Mouse (Mus musculus) brain, embryonic 18.5 days (tissue): ENCODE data around the gene Elovl4.

Source experiments
- DNase-seq: peaks from one replicate; pipeline ENCODE4 v3.0.0-alpha.2; 2012; ENCODE audit warnings: low read depth, low spot score

Elovl4 gene

GRCm38 (mm10) chr9:83805977-83806815 lies at the start of gene Elovl4:
Elovl4 (minus strand) TSS chr9:83806277.
- peak; percentile 73 for DNase-seq

DNA sequence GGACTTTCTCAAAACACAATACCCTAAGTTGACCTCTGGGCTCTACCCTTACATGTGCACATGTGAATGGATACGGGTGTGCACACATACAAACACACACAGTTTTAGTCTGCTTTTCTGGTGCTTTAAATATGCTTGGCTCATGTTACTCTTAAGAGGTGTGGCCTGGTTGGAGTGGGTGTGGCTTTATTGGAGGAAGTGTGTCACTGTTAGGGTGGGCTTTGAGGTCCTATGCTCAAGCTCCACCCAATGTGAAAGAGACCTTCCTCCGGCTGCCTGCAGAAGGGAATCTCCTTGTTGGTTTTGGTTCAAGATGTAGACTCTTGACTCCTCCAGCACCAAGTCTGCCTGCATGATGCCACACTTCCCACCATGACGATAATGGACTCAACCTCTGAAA lies 46.4 kb upstream of the Elovl4 start:
- DNase-seq: no peak

- DNase-seq: no peak
These were observed 28.8 kb upstream of the Elovl4 start for GRCm38 (mm10) chr9:83834748-83835313.

DNA sequence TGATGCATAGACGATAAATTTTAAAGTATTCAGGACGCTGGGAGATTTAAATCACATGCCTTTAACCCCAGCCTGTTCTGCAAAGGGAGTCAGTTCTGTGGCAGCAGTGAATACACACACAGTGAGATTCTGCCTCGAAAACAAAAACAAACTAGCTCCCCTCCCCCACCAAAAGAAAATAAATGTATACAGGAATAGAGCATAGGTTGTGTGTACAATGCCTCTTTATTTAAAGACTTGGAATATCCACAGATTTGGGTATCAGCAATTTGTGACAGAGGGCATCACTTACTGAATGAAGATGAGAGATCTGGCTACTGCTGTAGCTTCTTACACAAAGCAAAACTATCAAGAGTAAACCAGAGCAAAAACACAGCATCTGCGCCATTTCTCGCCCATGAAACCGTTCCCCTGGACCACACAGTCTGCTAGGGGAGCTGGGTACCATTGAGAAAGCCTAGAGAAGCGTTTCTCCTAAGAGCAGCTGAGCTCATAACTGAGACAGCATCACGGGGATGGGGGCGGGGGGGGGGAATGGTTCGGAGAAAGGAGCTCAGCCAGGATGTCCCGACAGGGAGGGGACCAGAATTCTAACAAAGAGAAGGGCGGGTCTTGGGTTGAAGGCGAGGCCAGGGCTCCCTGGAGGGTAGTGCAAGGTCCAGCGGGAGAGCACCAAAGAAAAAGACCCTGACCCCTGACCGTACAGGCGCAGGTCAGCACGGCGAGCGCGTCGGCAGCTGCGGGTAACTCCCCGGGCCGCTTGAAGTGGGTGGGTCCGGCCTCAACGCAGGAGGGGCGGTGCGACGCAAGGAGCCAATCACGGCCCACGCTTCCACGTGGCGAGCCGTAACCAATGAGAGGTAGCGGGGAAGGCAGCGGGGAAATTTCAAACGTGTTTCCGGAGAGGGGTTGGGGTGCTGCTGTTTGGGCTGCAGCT lies 28.0 kb upstream of the Elovl4 start, which contains the start of gene Ttk:
Gene Ttk, plus strand, starts transcription at position 879 of the 937 bp plus-strand sequence.
- peak; percentile 81 for DNase-seq

GRCm38 (mm10) chr9:83831152-83831551 lies 25.1 kb upstream of the Elovl4 start:
- no peak for DNase-seq

GRCm38 (mm10) chr9:83829896-83830295 lies 23.8 kb upstream of the Elovl4 start:
- no peak for DNase-seq

- no peak for DNase-seq
These were observed 16.8 kb upstream of the Elovl4 start for GRCm38 (mm10) chr9:83822925-83823324.

- DNase-seq: no peak
These were observed 14.9 kb upstream of the Elovl4 start for GRCm38 (mm10) chr9:83820976-83821375.

GRCm38 (mm10) chr9:83819188-83819587 lies 13.1 kb upstream of the Elovl4 start:
- DNase-seq: no peak

GRCm38 (mm10) chr9:83807562-83807961 lies 1.5 kb upstream of the Elovl4 start:
- no peak for DNase-seq

DNA sequence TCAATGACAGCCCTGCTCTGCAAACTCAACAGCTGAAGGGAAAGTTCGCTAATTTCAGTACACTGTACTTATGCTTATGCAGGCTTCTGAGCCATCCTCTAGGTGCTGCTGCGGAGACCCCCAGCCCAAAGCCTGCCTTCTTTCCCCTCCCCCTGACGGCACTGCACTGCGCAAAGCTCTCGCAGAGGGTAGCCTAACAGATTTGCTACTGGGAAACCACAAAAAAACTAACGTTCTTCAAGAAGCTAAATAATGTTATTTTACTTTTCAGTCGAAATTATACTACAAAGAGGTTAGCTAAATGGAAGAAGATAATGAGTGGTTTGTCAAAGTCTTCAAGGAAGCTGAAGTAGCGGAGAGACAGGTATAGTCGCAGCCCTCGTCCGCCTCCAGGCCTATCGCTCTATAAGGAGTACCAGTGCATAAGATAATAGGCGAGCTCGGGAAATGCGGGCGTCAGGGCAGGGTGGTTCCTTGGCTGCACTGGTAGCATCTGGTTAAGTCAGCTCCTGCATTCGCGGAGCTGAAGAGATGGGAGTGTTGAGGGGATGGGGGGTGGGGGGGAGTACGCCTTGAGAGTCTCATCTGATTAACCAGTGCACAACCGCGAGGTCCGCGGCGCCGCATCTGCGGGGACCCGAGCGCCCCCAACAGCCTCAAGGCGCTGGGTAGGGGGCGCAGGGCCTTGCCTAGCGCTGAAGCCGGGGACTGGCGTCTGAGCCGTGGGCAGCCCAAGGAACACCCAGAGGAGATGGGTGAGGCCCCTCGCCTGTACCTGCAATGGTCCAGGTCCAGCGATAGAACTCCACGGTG lies 707 bp downstream of the Elovl4 start:
- peak; percentile 43 for DNase-seq

GRCm38 (mm10) chr9:83804341-83804740 lies 1.7 kb downstream of the Elovl4 start:
- DNase-seq: no peak

GRCm38 (mm10) chr9:83797898-83798297 lies 8.2 kb downstream of the Elovl4 start:
- no peak for DNase-seq

DNA sequence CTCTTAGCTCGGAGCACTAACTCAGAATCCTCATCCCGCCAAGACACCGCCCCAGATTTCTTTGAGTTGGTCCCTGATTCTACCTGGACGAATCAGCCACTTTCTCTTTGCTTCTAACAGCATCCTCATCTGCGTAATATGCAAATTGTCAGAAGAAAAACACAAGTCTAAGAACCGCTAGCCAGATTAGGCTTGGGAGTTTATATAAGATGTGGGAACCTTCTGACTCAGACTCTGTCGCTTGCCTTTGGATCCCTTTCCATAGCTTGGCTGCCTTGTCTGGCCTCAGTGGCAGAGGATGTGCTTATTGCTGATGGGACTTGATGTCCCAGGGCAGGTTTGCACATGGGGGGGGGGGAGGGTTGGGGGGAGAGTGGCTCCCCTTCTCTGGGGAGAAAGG lies 9.2 kb downstream of the Elovl4 start:
- DNase-seq: no peak

DNA sequence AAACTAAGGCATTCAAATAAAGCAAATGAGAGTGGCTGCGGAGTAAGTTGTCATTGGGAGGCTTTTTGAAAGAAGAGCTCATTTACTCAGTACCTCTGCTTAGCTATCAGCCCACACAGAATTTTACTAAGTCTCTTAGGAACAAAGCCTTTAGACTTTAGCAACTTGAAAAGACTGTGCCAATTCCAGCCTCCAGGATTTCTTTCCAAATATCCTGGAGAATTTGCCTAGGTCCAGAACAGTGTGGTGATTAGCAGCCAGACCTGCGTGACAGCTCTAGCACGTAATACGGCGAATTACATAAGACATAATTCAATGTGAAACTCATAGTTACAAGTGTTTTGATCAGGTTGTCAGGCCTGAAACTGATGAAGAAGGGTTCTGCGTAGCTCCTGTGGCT lies 16.8 kb downstream of the Elovl4 start:
- no peak for DNase-seq

DNA sequence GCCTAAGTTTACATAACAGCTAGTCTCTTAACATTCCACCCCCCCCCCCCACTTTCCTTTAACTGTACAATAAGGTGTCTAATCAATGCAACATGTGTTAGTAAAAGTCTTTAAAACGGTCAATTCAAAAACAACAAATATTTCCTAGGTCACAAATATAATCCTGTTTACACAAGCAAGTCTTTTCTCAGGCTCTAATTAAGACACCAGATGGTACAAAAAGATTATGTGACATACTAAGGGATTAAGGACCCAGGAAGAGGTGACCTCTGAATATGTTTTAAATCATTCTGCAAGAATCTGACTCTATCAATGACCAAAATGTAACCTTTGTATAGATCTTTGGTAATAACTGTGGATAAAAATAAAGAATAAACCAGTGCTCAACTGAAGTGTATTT lies 20.6 kb downstream of the Elovl4 start:
- no peak for DNase-seq

DNA sequence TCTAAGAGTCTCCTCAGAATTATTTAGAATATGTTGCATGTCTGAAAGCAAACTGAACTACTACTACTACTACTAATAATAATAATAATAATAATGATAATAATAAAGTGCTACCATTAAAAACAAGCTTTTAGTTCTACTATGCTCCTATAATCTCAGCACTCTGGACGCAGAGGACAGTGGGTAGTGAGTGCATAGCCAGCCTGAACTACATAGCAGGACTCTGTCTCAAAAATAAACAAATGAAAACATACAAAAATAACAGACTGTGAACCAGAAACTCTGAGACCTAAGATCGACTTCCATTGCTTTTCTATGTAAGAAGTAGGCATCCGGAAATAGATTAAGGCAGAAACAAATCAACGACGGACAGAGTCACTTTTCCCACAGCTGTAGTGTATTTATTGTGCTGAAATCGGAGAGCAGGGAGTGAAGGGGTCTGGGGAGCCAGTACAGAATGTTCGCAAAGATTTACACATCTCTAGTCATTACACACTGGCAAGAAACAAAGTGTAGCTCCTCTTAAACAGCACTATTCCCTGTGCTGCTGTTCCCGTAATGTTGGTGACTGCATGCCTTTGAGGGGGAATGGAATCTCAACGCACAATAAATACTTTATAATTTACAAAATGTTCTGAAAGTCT lies 27.6 kb downstream of the Elovl4 start:
- DNase-seq: no peak

DNA sequence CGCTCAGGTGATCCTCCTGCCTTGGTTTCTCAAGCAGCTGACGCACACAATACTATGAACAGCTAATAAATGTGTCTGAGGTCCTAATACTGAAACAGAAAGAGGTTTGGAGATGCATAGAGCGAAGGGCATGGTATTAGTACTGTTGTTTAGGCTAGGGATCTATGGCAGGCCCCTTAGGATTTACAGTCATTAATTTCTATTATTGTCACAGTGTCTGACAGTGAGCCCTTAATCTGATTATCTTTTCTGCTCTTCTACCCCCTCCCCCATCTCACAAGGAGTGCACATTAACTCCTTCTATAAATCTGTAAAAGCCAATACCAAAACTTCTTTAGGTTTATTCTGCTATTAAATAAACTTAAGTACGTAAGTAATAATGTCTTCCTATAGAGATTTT lies 44.8 kb downstream of the Elovl4 start:
- DNase-seq: no peak

DNA sequence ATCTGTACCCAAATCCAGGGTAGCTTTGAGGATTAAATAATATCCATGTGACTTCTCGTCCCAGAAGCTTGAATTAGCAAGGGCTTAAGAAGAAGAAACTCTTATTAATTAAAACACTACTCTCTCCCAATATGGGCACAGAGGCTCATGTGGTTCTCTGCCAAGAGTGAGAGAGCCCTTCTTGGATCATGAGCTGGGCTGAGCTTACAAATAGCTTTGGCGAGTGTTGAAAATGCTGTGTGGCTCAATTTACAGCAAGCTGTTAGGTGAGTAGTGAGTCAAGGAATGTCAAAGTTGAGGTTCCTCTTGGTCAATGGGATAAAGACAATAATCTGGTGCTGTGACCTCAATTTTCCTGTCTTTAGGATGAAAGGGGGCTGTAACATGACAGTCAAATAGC lies 74.2 kb downstream of the Elovl4 start:
- no peak for DNase-seq

DNA sequence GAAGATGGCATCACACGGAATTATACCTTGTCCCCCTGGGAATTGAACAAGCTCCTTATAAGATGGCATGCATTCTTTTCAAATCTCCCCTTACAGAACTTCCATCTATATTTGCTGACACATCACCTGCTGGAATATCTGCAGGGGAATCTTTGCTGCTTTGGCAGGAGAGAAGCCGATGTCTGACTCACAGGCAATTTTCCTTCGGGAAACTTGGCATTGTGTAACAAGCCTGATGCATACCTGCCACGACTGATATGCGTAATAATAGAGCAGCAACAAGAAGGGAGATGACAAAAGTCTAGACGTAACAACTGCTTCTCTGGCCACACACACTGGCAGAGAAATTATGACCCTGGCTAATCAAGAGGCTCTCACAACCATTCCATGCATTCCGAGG lies 75.2 kb downstream of the Elovl4 start:
- DNase-seq: no peak
